In the genomic region with DNA sequence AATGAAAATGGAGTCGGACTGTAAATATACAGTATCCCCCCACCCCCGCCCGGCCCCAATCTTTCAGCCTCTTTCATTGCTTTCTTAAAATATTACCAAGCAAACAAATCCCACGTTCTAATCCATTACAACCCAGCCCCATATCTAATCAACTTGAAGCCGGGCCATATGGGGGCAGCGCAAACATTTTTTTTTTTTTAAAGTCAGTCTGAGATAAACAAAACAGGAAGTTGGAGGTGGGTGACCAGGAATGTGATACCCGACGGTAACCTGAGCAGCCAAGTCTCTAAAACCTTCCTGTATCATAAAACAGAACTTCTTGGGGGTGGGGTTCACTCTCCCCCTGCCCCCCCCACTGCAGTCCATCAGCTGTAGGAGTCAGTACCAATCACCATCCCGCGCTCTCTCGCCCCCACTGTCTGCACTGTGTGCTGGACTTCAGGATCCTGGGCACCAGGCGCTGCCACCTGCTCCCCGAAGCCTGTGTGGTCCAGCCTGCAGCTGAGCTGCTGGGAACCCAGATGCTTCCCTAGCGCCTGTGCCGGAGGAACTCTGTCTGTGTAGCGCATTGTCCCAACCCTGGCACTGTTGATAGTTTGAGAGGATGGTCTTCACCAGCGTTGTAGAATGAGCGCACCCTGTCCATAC, we compare ENCODE assay signal across 10 mouse cellular contexts. TPM values are rescaled to one million over a fixed set of nuclear protein-coding genes. Genes with fewer than 3 reads are reported as not detected.
DNase-seq lines count a peak whose midpoint lies in the region; ATAC-seq and TF ChIP-seq lines count a peak whose summit lies in the region.
"Had no signal": no experiment of that assay in that cellular context is flagged by ENCODE, and none has a peak within 500 bp of the region (broad histone marks: within the 10 kb centered on the region; RNA-seq: fewer than 3 reads in every experiment).

No protein-coding gene starts in this region.

- no peak overlapping the region for H3K9ac ChIP-seq in lung, embryonic 14.5 days
- H3K9ac ChIP-seq in embryonic facial prominence, embryonic 14.5 days (ENCODE audit: low read depth, low read length) = no peak overlapping the region
- H3K9ac ChIP-seq in stomach, postnatal 0 days (ENCODE audit: low read length) = no peak overlapping the region

- H3K27me3 ChIP-seq in lung, embryonic 14.5 days (ENCODE audit: insufficient read depth, low read length) = 0 out of 2 replicates have a peak, but pooled peaks cover 4% of the 10 kb centered on the region
- H3K27me3 ChIP-seq in embryonic facial prominence, embryonic 14.5 days (replicated peaks; ENCODE audit: control insufficient read depth, insufficient read depth, low read length) = peaks cover 15% of the 10 kb centered on the region
- peaks cover 74% of the 10 kb centered on the region for H3K27me3 ChIP-seq in limb, embryonic 10.5 days (ENCODE audit: low read depth, poor library complexity, severe bottlenecking)
- 0 out of 2 replicates have a peak, but pooled peaks cover 2% of the 10 kb centered on the region for H3K27me3 ChIP-seq in stomach, postnatal 0 days (ENCODE audit: control insufficient read depth, insufficient read depth, low read length)

- no peaks in the 10 kb centered on the region for H3K9me3 ChIP-seq in lung, embryonic 14.5 days (ENCODE audit: low read depth, low read length)
- no peaks in the 10 kb centered on the region for H3K9me3 ChIP-seq in embryonic facial prominence, embryonic 14.5 days (ENCODE audit: control insufficient read depth, low read length)
- no peaks in the 10 kb centered on the region for H3K9me3 ChIP-seq in limb, embryonic 10.5 days (replicated peaks)
- no peaks in the 10 kb centered on the region for H3K9me3 ChIP-seq in stomach, postnatal 0 days (ENCODE audit: control insufficient read depth, low read length)

- no peaks in the 10 kb centered on the region for H3K36me3 ChIP-seq in lung, embryonic 14.5 days (ENCODE audit: insufficient read depth)
- H3K36me3 ChIP-seq in embryonic facial prominence, embryonic 14.5 days (ENCODE audit: control insufficient read depth, insufficient read depth, low read length) = no peaks in the 10 kb centered on the region
- no peaks in the 10 kb centered on the region for H3K36me3 ChIP-seq in limb, embryonic 10.5 days
- H3K36me3 ChIP-seq in stomach, postnatal 0 days (ENCODE audit: control insufficient read depth, insufficient read depth, low read length) = no peaks in the 10 kb centered on the region

- TF ChIP-seq CTCF in lung, embryonic 14.5 days (IDR thresholded peaks at IDR 0.05; ENCODE audit: low read depth) = no peak
- no peak for TF ChIP-seq CTCF in stomach, postnatal 0 days (IDR thresholded peaks at IDR 0.05; ENCODE audit: low read depth)

- no peak for TF ChIP-seq EP300 in stomach, postnatal 0 days (optimal IDR thresholded peaks at IDR 0.05)

- H3K27ac ChIP-seq in lung, embryonic 14.5 days (ENCODE audit: low read depth) = no peak overlapping the region
- no peak overlapping the region for H3K27ac ChIP-seq in embryonic facial prominence, embryonic 14.5 days (replicated peaks; ENCODE audit: low read depth, low read length)
- peak overlapping the region; percentile 31; the same call in 1 of the 2 replicates for H3K27ac ChIP-seq in limb, embryonic 10.5 days
- H3K27ac ChIP-seq in stomach, postnatal 0 days (replicated peaks) = no peak overlapping the region

- H3K4me2 ChIP-seq in lung, embryonic 14.5 days = peak overlapping the region; percentile 47
- H3K4me2 ChIP-seq in embryonic facial prominence, embryonic 14.5 days (ENCODE audit: low read depth, low read length) = peak overlapping the region; percentile 44
- 0 out of 2 replicates have a peak overlapping the region, but pooled peaks have one; percentile 8 for H3K4me2 ChIP-seq in stomach, postnatal 0 days (replicated peaks; ENCODE audit: low read depth)

- H3K4me1 ChIP-seq in lung, embryonic 14.5 days (ENCODE audit: insufficient read depth) = no peaks in the 10 kb centered on the region; the same call in 1 of the 2 replicates
- peaks cover 11% of the 10 kb centered on the region; the same call in 1 of the 2 replicates for H3K4me1 ChIP-seq in embryonic facial prominence, embryonic 14.5 days (ENCODE audit: control insufficient read depth, insufficient read depth, low read length)
- H3K4me1 ChIP-seq in limb, embryonic 10.5 days = peaks cover 39% of the 10 kb centered on the region
- H3K4me1 ChIP-seq in stomach, postnatal 0 days (replicated peaks; ENCODE audit: control insufficient read depth, insufficient read depth) = no peaks in the 10 kb centered on the region

- ATAC-seq in lung, embryonic 14.5 days (ENCODE audit: insufficient read depth) = no peak
- ATAC-seq in embryonic facial prominence, embryonic 14.5 days (ENCODE audit: low read depth) = peak; percentile 62; the same call in 1 of the 2 replicates
- ATAC-seq in stomach, postnatal 0 days (ENCODE audit: low FRiP score, low TSS enrichment) = no peak
- ATAC-seq in megakaryocyte-erythroid progenitor cell, adult 5-6 weeks (replicated peaks; ENCODE audit: low FRiP score, low TSS enrichment, poor library complexity, severe bottlenecking) = no peak

- 37% methylated on average over 18 of the region's 18 CpGs for WGBS in lung, embryonic 14.5 days
- WGBS in embryonic facial prominence, embryonic 14.5 days = 31% methylated on average over 18 of the region's 18 CpGs
- 49% methylated on average over 18 of the region's 18 CpGs for WGBS in limb, embryonic 10.5 days
- 33% methylated on average over 18 of the region's 18 CpGs for WGBS in stomach, postnatal 0 days

- DNase-seq in lung, embryonic 14.5 days = no peak
- no peak for DNase-seq in lung, postnatal 10 days
- DNase-seq in embryonic facial prominence, embryonic 14.5 days (ENCODE audit: low spot score) = peak; percentile 36
- DNase-seq in limb, embryonic 10.5 days (ENCODE audit: low spot score) = peak; percentile 60
- DNase-seq in stomach, postnatal 0 days (ENCODE audit: low spot score) = no peak
- no peak for DNase-seq in thymus, postnatal 36 days

- no peak overlapping the region for H3K4me3 ChIP-seq in lung, embryonic 14.5 days (ENCODE audit: low read depth, low read length)
- H3K4me3 ChIP-seq in embryonic facial prominence, embryonic 14.5 days (ENCODE audit: low read depth, low read length) = peak overlapping the region; percentile 16; the same call in 1 of the 2 replicates
- H3K4me3 ChIP-seq in limb, embryonic 10.5 days = no peak overlapping the region
- H3K4me3 ChIP-seq in stomach, postnatal 0 days (ENCODE audit: low read depth, low read length) = no peak overlapping the region

RNA-seq across cellular contexts. Expression of a gene that starts 32.6 kb away (rescaled TPM):
- not detected in 2 replicates for polyA plus RNA-seq in lung, embryonic 14.5 days (2014; fragmentation: Nextera tagmentation; extraction: Ambion mirVana)
- polyA plus RNA-seq in embryonic facial prominence, embryonic 14.5 days (2014; fragmentation: Nextera tagmentation; extraction: Ambion mirVana) = 0.14 and 0.26 TPM in 2 replicates
- not detected in 2 replicates for polyA plus RNA-seq in limb, embryonic 10.5 days (2016; fragmentation: Nextera tagmentation; extraction: Ambion mirVana)
- polyA plus RNA-seq in stomach, postnatal 0 days (2015; fragmentation: Nextera tagmentation; extraction: Ambion mirVana) = 0.10 TPM in 1 of 2 replicates, not detected in the other
- not detected in 2 replicates for total RNA-seq in megakaryocyte-erythroid progenitor cell, adult 5-6 weeks (2014; fragmentation: Nextera tagmentation)
- not detected in 2 replicates for total RNA-seq in megakaryocyte-erythroid progenitor cell, adult 5-6 weeks (2017)
- total RNA-seq: common myeloid progenitor, adult 5-6 weeks; monocyte, adult 5-6 weeks had no signal
- polyA plus RNA-seq: heart, postnatal 0 days had no signal

RNA-seq across cellular contexts. Expression of a gene that starts 43.5 kb away (rescaled TPM):
- 0.04 TPM in 1 of 2 replicates, not detected in the other for polyA plus RNA-seq in lung, embryonic 14.5 days (2014; fragmentation: Nextera tagmentation; extraction: Ambion mirVana)
- 3.3 and 3.6 TPM in 2 replicates for polyA plus RNA-seq in embryonic facial prominence, embryonic 14.5 days (2014; fragmentation: Nextera tagmentation; extraction: Ambion mirVana)
- polyA plus RNA-seq in limb, embryonic 10.5 days (2016; fragmentation: Nextera tagmentation; extraction: Ambion mirVana) = 2.2 and 2.9 TPM in 2 replicates
- polyA plus RNA-seq in stomach, postnatal 0 days (2015; fragmentation: Nextera tagmentation; extraction: Ambion mirVana) = 0.17 and 0.31 TPM in 2 replicates
- total RNA-seq in megakaryocyte-erythroid progenitor cell, adult 5-6 weeks (2014; fragmentation: Nextera tagmentation) = not detected in 2 replicates
- not detected in 2 replicates for total RNA-seq in megakaryocyte-erythroid progenitor cell, adult 5-6 weeks (2017)
- total RNA-seq: common myeloid progenitor, adult 5-6 weeks; monocyte, adult 5-6 weeks had no signal
- polyA plus RNA-seq: heart, postnatal 0 days had no signal

Comparison
In these comparisons a context has a peak if more than half of its experiments do, and no peak if none do; other contexts are left out.
1. DNase-seq: peak in embryonic facial prominence, embryonic 14.5 days (single experiment) and limb, embryonic 10.5 days (single experiment); none in lung, embryonic 14.5 days (single experiment), lung, postnatal 10 days (single experiment), stomach, postnatal 0 days (single experiment) and thymus, postnatal 36 days (0 of 2).
2. Peak in every context shown above with its lines, with median percentiles within 50 percentile points of each other: H3K4me2 ChIP-seq.